Mouse (Mus musculus) mouse trophoblast stem cell (cell line): ENCODE data around the gene Dpp10.

Experiments
- in situ Hi-C, 2 experiments: fragments of 300-500 bp; cut with MseI, MboI; formaldehyde crosslinking; loops; 2 replicates in 1 of 2; 3 replicates in 1 of 2; pipeline ENCODE4 v1.15.1; 2025

Dpp10 gene

DNA sequence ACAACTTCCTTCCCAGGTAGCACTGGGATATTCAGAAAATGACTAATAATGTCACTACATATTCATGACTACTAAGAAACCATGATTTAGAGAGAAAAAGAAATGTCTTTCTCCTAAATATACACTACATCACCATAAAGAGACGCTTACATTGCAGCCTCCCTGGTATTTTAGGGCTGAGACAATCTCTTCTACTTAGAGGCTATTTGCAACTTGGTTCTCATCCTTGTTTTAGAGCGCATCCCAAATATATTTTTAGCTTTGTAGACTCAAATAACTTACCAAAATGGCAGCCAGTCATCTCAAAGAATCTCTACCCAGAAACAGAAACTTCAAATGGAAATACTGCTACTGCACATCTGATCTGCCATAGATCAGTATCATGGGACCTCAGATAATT is 121.5 kb downstream of the Dpp10 start:
- in situ Hi-C loops: no loop called here

DNA sequence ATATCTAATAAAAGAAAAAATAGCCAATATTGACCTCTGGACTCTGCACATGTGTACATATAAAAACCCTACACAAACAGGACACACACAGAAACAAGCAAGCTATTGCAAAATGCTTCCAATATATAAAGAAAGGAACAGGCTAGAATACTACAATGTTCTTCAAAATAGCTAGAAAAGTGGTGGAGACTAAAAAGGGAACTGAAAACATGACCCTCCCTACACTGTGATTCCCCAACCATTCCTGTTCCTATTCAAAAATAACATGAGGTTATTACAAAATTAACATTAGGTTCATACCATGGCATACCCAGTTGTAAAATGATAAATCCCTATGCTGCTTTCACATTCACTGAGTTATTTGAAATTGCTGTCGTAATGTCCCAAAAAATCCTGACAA is 125.8 kb downstream of the Dpp10 start:
- in situ Hi-C loops: no loop called here

DNA sequence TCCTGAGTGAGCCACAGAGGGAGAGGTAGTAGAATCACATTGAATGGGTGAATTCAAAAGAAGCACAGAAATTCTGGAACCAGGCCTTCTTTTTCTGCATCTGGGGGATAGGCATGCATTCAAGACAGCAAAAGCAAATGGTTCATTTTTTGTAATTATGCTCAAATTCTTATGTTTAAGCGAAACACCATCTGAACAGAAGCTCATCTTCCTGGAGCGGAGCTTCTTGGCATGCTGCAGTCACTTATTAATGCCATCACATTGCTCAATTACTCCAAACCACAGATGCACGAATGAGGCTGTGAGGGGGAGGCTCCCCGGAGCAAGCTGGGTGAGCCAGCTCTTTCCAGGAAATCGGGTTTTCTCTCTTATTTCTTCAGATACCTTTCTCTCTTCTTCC is 142.7 kb downstream of the Dpp10 start:
- in situ Hi-C loops: no loop called here

DNA sequence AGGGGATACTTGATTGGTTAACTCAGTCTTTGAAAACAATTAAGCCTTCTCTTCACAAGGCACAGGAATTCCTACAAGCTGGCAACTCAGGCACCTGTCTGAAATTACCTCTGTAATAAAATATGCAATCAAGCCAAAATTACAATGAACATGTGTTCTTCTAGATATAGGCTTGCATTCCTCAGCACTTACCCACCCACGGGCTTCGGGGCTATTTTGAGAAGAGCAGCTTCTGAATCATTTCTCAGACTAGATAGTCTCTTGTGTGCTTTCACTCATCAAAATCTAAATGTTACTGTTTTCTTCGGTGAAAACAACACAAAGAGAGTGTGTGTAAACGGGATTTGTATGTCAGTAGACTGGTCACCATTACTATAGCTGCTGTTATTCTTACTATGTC is 144.1 kb downstream of the Dpp10 start:
- in situ Hi-C loops: no loop called here

DNA sequence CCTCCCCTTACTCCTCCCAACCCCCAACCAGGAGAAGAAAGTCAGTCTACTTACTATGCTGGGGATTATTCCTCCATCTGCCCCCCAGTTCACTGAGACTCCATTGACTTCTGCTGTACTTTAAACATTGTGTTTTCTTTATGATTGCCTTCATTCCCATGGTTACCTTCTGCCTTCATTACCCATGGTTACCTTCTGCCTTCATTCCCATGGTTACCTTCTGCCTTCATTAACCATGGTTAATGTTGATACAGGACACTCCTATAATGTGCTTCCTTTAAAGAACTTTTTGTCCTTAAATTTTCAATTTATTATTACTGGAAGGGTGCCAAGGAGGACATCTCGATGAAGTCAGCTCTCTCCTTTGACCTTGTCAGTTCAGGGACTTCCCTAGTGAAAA is 158.1 kb downstream of the Dpp10 start:
- in situ Hi-C loops: no loop called here

DNA sequence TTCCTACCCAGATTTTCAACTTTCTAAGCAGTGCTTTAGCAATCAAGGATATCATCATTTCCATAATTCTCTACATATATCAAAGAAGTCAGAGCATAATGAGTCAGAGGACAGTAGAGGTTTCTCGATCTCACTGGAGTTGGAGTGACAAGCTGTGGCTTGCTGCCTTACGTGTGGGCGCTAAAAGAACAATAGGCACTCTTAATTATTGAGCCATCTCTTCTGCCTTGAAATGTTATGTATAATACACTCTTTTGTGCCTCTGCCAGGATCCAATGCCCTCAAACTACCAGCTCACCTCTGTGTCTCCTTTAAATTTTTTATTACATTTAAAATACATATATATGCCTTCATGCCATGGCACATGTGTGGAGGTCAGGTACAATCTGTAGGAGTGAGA is 198.5 kb downstream of the Dpp10 start:
- in situ Hi-C loops: no loop called here

DNA sequence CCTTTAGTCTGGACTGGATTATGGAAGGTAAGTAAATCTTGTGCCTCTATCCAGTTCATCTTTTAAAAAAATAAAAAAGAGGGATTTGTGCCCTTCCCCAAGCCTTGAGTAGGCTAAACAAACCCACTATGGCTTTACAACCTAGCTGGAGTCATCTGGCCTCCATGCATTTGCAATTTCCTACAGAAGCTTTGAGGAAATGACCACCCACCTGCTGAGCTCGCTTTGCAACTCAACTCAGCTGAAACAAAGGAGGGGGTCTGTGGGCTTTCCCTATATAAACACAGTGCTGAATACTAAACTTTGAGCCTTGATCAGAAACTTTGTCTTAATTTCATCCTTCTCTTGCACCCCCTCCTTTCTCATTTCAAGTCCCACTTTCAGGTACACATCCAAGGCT is 244.2 kb downstream of the Dpp10 start:
- in situ Hi-C loops: no loop called here

DNA sequence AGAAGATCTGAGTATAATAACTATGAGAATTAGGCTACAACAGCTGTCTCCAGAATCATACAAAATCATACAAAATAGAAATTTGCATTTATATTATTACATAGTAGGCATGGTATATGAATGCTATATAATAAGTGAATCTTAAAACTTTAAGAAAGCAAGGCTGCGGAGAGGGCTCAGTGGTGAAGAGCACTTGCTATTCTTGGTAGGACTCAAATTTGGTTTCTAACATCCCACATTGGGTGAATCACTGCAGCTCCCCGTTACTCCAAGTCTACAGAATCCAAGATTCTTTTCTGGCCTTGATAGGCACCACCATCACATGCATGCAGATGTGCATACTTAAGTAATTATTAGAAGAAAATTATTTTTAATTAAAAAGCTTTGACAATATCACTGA is 279.8 kb downstream of the Dpp10 start:
- in situ Hi-C loops: no loop called here

DNA sequence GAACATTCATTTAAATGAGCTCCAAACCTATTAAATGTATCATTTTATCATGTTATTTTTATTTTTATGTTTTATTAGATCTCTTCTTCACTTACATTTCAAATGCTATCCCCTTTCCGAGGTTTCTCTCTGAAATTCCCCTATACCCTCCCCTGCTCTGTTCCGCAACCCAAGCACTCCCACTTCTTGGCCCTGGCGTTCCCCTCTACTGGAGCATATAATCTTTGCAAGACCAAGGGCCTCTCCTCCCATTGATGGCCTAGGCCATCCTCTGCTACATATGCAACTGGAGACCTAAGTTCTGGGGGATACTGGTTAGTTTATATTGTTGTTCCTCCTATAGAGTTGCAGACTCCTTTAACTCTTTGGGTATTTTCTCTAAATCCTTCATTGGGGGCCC is 283.1 kb downstream of the Dpp10 start:
- in situ Hi-C loops: no loop called here

DNA sequence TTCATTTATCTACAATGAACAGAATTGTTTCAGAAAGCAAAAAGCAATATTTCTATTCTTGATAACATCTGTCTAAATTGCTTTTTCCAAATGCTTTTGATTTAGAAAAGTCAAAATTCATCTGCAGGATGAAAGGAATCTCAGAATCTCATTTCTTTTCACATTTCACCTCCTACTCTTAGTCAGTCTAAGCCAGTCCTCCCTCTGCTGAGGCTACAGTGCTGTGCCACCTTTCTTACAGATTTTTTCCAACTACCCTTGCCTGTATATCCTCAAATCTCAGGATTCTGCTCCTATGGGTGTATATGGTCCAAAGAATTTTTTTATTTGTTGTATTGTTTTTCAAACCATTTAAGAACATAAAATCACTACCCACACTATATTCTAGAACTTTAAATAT is 289.3 kb downstream of the Dpp10 start:
- in situ Hi-C loops: no loop called here

DNA sequence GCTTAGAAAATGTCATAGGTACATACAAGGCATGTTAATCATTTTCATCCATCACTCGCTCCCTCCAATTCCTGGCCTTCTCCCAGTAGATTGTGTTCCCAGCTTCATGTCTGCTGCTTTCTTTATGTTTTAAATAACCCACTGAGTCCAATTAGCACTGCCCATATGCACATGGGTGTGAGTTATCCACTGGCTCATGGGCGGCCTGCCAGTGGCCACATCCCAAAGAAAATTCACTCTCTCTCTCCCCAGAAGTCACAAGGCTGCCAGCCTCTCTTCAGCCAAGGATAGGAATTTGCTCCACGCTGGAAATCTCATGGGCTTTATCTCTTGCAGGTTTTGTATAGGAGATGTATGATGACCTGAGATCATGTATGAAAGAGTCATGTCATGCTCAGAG is 338.1 kb downstream of the Dpp10 start:
- in situ Hi-C loops: no loop called here

DNA sequence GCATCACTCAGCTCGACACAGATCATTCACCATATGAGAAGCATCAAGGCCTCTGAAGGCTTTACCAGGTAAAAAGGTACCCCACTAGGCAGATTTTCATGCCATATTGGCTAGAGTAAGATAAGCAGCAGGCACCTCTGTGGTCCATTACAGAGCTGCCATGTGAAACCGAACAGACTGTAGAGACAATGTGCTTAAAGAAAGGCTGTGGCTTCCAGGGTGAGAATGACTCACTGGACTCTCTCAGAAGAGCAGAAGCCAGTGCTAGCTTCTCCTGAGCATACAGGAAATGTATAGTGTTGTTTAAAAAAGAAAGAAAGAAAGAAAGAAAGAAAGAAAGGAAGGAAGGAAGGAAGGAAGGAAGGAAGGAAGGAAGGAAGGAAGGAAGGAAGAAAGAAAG is 386.9 kb downstream of the Dpp10 start:
- in situ Hi-C loops: no loop called here

DNA sequence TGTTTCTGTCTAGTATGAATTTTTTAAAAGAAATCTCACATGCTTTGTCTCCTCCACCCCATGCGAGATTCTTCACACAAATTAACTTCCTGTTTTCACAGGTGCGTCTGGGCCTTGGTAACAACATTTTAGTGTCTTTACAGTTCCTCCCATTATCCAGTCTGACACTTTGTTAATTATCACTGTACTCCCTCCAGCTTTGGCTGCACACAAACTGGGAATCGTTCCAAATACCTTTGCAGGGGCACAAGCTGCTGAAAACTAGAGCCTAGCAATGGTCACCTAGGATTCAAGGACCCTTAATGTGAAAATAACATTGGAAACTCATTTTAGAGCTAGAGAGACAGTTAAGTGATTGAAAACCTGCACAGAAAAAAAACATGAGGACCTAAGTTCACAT is 388.8 kb downstream of the Dpp10 start:
- in situ Hi-C loops: no loop called here

DNA sequence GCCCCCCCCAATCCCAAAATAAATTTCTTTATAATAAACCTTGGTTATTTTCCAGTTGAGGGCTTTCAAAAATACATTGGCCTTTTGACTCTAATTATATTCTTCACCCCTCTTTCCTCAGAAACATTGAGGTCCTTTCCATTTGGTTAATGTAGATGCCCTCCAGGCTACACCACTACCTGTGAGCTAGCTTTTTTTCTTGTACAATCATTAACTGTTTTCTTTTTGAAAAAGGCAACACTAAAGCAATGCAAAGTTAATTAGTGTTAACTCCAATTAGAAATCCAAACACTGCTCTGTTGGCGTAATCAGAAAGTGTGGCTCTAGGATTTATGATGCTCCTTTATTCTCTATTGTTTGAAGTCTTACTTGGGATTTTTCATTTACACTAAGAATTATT is 407.5 kb downstream of the Dpp10 start:
- in situ Hi-C loops: no loop called here

DNA sequence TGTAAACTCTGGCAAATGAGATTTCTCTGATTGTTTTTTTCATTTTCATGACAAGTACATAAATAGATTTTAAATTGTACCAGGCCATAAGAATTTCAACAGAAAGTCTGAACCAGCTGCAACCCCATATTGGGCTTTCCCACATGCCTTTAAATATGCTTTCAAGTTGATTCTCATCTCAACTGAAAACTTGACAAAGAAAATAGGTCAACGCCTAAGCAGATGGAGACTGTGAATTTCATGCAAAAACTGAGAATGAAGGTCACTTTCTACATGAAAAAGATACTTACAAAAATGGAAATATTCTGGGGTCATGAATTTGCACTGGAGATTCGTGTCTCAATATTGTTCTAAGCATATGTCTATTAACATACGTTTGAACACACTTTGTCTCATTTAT is 417.1 kb downstream of the Dpp10 start:
- in situ Hi-C loops: no loop called here

DNA sequence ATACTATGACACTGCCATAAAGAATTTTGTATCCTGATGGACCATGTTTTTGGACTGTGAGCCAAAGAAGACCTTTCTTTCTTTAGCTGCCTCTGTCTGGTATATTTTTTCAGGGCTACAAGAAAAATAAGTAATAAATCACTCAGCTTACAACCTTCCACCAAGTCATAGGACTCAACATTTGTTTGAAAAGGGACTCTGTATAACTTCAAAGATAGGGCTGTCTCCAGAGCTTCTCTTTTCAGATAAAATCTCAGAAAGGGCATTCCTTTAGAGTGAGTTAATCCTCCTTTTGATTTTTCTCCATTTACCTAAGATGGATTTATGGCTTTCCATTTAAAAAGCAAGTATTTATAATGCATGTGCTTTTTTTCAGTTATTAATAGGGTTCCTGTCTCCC is 460.5 kb downstream of the Dpp10 start:
- in situ Hi-C loops: no loop called here

DNA sequence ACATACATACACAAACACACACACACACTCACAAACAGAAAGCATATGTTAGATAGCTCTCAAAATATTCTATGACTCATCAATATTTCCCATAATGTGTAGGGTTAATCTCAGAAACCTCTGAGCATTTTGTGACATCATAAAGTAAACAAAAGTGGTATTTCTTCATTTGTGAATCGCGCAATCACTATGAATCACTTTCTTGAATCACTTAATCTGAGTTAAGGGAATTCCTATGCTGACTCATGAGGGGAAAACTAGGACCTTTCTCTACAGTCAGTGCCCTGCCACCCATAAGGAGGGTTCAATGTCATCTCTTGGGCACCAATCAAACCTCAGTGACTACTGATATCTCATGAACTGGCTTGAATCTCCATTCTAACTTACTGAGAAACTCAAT is 465.2 kb downstream of the Dpp10 start:
- in situ Hi-C loops: no loop called here

DNA sequence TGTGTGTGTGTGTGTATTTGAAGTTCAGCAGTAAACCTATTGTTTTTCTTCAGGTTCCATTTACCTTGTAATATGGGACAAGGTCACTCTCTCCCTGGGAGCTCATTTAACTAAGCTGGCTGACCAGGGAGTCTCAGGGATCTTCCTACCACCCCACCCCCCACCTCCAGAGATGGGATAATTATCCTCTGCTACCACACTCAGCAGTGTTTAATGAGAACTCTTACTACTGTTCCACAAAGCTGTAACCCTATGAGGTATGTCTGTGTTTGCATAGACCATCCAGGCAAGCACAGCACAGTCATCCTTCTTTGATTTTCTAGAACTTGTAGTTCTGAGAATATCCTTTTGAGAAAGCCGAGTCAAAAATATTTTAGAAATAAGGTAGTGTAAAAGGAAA is 471.6 kb downstream of the Dpp10 start:
- in situ Hi-C loops: no loop called here

DNA sequence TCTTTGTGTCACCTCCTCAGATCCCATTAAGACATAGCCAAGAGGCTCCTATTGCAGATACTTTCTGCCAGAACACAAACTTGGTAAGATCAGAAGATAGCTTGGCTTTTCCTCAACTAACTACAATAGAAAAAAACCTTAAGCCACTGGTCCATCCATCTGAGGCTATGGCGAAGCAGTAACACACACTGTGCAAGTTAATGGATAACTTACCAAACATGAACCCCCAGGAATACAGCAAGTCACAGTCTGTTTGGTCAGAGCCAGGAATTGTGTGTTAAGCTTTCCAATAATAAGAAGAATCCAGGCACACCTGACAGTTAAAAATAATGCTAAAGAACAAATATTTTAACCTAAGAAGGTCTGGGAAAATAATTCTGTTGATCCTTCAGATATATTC is 502.9 kb downstream of the Dpp10 start:
- in situ Hi-C loops: no loop called here

DNA sequence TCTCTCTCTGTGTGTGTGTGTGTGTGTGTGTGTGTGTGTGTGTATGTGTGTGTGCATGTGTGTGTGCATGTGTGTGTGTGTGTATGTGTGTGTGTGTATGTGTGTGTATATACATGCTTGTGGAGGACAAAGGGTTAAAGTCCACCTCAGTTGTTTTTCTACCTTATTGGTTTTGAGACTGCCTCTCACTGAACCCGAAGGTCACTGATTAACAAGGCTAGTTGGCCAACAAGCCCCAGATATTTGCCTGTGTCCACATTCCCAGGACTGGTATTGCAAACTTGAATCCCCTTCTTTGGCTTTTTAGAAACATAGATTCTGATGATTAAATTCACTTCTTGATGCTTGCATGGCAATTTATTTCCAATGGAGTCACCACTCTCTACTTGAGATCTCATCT is 577.6 kb downstream of the Dpp10 start:
- in situ Hi-C loops: no loop called here

DNA sequence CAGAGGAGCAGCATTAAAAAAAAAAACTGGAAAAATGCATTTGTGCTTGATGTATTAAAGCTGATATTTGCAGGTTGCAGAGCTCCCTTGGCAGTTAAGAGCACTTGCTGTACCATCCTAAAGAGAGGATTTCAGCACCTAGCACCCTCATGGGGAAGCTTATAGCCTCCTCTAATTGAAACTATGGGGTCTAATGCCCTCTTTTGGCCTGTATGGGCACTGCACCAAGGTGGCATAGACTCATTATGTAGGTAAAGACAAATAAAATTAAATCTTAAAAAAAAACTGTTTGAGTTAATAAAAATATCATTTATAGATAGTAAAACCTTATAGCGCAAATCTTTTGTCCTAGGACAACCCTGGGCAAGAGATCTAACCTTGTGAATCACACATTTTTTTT is 631.2 kb downstream of the Dpp10 start:
- in situ Hi-C loops: loop anchor here in 1 of 2 experiments (25.0 kb wide), 2 partner anchors 577 to 977 kb away; no protein-coding TSS in a partner anchor

DNA sequence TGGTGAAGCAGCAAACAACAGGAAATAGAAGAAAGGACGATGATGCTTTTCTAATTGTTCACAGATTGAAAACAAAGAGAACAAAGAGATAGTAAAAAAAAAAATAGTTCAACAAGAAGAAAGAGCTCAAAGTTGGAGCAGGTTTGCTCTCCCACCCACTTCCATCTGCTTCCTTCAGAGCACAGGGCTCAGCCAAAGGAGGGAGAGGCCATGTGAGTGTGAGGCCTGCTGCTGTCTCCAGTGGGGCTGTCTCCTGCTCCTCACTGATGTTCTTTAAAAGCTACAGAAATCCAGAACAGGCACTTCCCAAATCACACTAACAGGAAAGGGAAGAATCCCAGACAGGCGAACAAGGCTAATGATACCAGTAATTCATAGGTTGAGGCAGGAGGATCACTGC is 694.1 kb downstream of the Dpp10 start:
- in situ Hi-C loops: no loop called here

DNA sequence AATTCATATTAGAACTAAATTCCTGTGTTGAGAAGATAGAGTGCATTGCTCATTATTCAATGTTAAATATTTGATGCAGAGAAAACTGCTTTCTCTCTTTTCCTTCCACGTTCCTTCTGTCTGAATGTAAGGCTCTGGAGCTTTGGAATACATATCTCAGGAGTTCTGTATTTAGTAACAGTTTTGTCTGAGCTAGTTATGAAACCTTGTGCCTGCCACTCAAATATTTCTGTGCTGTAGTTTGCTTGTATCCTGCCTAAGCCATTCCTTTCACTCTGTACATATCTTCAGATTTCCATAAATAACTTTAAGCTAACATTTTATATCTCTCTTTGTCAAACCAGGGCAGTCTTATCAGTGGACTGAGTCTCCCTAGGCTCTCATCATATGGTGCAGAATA is 707.5 kb downstream of the Dpp10 start:
- in situ Hi-C loops: no loop called here

DNA sequence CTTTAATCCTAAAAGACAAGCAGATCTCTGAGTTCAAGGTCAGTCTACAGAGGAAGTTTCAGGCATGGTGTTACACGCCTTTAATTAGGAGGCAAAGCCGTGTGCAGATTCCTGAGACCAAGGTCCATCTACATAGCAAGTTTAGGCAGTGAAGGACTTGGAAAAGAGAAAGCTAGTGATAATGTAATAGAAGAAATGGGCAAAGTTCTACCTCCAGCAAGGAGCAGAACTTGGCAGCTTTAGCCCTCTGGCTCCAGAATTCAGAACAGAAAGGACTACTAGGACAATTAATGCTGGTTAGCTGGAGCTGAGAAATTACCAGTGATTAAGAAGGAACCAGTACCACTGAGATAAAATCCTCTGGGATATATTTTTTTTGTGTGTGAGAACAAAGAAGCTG is 728.5 kb downstream of the Dpp10 start:
- in situ Hi-C loops: no loop called here
